Mouse (Mus musculus): ENCODE results near the gene Mafb. TPM values are rescaled to one million over a fixed set of nuclear protein-coding genes. Genes with fewer than 3 reads are reported as not detected.

The Mafb gene
- polyA plus RNA-seq, 1 experiment from 2014 or later, result 5.3 TPM

GRCm38 (mm10) chr2:160336053-160336452 is 30.8 kb downstream of the Mafb start:
- Histone ChIP-seq H3K9me3 (no peaks in the 10 kb centered on the region), H3K27me3 (replicated peaks; ENCODE audit: low read depth, poor library complexity, severe bottlenecking) (0 out of 2 replicates have a peak, but pooled peaks cover 3% of the 10 kb centered on the region), H3K27ac (replicated peaks) (no peak overlapping the region), H3K36me3 (replicated peaks) (no peaks in the 10 kb centered on the region), H3K4me3 (no peak overlapping the region), H3K4me1 (0 out of 2 replicates have a peak, but pooled peaks cover 3% of the 10 kb centered on the region)
- DNase-seq (ENCODE audit: low spot score), result no peak
- 63% methylated on average over 2 of the region's 2 CpGs for WGBS

- Histone ChIP-seq H3K36me3 (replicated peaks) (no peaks in the 10 kb centered on the region), H3K4me3 (no peak overlapping the region), H3K4me1 (0 out of 2 replicates have a peak, but pooled peaks cover under 1% of the 10 kb centered on the region), H3K27me3 (replicated peaks; ENCODE audit: low read depth, poor library complexity, severe bottlenecking) (0 out of 2 replicates have a peak, but pooled peaks cover 1% of the 10 kb centered on the region), H3K9me3 (no peaks in the 10 kb centered on the region), H3K27ac (replicated peaks) (no peak overlapping the region)
- DNase-seq (ENCODE audit: low spot score), result no peak
- WGBS, result 69% methylated on average over 1 of the region's 1 CpGs
These were observed 31.8 kb downstream of the Mafb start for GRCm38 (mm10) chr2:160335043-160335442.

DNA sequence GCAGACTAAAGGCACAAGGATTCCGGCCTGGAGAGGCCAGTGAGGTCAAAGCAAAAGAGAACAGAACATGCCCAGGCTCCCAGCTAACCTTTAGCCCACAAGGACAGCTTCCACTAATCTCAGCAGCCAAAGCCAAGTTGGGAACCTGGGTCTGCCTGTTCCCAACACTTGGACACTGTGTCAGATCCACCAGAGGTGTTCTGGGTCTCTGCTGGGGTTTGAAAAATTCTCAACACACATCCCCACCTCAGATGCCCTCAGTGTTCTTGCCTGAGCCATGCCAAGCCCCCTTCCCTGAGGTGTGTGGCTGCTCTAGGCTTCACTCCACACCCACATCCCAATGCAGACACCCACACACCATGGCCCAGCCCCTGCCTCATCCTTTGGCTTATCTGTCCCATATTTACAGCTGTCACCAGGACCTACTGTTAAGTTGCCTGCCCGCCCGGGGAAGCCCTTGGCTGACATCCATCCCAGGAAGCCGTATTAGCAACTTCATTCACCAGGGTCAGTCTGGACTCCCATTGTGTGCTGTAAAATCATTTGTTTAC is 32.7 kb downstream of the Mafb start, which contains the start of gene Gm826:
TSS of gene Gm826 (minus strand) at position 52 of the 551 bp plus-strand sequence.
- Histone ChIP-seq H3K9me3 (no peaks in the 10 kb centered on the region), H3K36me3 (replicated peaks) (no peaks in the 10 kb centered on the region), H3K4me1 (peaks cover 3% of the 10 kb centered on the region), H3K4me3 (no peak within 1 kb of the TSS), H3K27ac (replicated peaks) (no peak within 1 kb of the TSS), H3K27me3 (replicated peaks; ENCODE audit: low read depth, poor library complexity, severe bottlenecking) (no peaks in the 10 kb centered on the region)
- WGBS, result 77% methylated on average over 4 of the region's 4 CpGs
- DNase-seq (ENCODE audit: low spot score), result no peak

GRCm38 (mm10) chr2:160332516-160333325 is 34.1 kb downstream of the Mafb start:
- Histone ChIP-seq H3K27me3 (replicated peaks; ENCODE audit: low read depth, poor library complexity, severe bottlenecking) (no peaks in the 10 kb centered on the region), H3K4me3 (no peak overlapping the region), H3K36me3 (replicated peaks) (no peaks in the 10 kb centered on the region), H3K4me1 (peaks cover 10% of the 10 kb centered on the region), H3K27ac (replicated peaks) (no peak overlapping the region), H3K9me3 (no peaks in the 10 kb centered on the region)
- DNase-seq (ENCODE audit: low spot score), result no peak
- WGBS, result 86% methylated on average over 12 of the region's 12 CpGs

DNA sequence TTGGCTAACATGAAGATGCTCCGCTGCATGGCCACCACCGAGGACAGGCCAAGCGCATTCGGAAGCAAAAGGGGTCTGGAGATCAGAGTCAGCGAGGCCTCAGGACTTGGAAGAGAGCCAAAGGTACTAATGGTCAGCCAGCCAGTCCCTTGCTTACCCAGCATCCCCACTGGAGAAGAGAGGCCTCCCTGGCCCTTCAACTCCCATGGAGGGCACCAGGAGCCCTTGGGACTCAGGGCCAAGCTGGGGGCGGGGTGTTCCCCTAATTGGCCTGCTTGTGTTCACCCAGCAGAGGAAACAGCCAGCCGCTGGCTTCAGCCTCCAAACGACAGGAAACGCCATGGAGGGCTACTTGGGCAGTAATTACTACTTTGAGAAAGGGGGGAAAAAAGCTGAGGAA is 38.0 kb downstream of the Mafb start:
- no peak for DNase-seq (ENCODE audit: low spot score)
- WGBS, result 52% methylated on average over 9 of the region's 9 CpGs
- H3K36me3 ChIP-seq (replicated peaks), result no peaks in the 10 kb centered on the region
- no peak overlapping the region for H3K4me3 ChIP-seq
- H3K27ac ChIP-seq (replicated peaks), result peak overlapping the region; percentile 40; the same call in 1 of the 2 replicates
- no peaks in the 10 kb centered on the region for H3K9me3 ChIP-seq
- no peaks in the 10 kb centered on the region for H3K27me3 ChIP-seq (replicated peaks; ENCODE audit: low read depth, poor library complexity, severe bottlenecking)
- peaks cover 16% of the 10 kb centered on the region for H3K4me1 ChIP-seq

- Histone ChIP-seq H3K4me3 (no peak overlapping the region), H3K27ac (replicated peaks) (no peak overlapping the region)
- 80% methylated on average over 4 of the region's 4 CpGs for WGBS
These were observed 39.1 kb downstream of the Mafb start for GRCm38 (mm10) chr2:160327716-160328115.

DNA sequence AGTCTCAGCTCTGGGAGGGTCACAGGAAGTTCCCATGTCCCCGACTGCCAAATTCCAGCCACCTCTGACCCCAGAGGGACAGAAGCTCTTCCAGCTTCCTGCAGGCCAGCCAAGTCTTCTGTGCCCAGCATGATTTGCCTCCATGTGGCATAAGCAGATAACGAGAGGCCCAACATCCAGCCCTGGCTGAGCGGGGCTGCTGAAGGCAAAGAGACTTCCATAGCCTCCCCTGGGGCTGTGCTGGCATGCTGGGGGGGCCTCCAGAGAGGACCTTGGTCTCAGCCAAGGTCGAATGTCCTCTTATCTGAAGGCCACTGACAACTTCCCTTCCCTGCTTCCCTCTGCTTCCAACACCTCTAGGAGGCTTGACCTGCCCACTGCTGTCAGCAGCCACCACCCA is 39.7 kb downstream of the Mafb start:
- no peak overlapping the region for H3K27ac ChIP-seq (replicated peaks)
- WGBS, result 35% methylated on average over 4 of the region's 4 CpGs
- H3K4me1 ChIP-seq, result peaks cover 16% of the 10 kb centered on the region
- H3K9me3 ChIP-seq, result no peaks in the 10 kb centered on the region
- no peaks in the 10 kb centered on the region for H3K36me3 ChIP-seq (replicated peaks)
- DNase-seq (ENCODE audit: low spot score), result no peak
- H3K4me3 ChIP-seq, result no peak overlapping the region
- no peaks in the 10 kb centered on the region for H3K27me3 ChIP-seq (replicated peaks; ENCODE audit: low read depth, poor library complexity, severe bottlenecking)

More at GRCm38 (mm10) chr2:160327716-160328115, 39.1 kb downstream of the Mafb start:
- Histone ChIP-seq H3K9me3 (no peaks in the 10 kb centered on the region), H3K4me1 (peaks cover 16% of the 10 kb centered on the region), H3K27me3 (replicated peaks; ENCODE audit: low read depth, poor library complexity, severe bottlenecking) (no peaks in the 10 kb centered on the region), H3K36me3 (replicated peaks) (no peaks in the 10 kb centered on the region)
- DNase-seq (ENCODE audit: low spot score), result no peak

DNA sequence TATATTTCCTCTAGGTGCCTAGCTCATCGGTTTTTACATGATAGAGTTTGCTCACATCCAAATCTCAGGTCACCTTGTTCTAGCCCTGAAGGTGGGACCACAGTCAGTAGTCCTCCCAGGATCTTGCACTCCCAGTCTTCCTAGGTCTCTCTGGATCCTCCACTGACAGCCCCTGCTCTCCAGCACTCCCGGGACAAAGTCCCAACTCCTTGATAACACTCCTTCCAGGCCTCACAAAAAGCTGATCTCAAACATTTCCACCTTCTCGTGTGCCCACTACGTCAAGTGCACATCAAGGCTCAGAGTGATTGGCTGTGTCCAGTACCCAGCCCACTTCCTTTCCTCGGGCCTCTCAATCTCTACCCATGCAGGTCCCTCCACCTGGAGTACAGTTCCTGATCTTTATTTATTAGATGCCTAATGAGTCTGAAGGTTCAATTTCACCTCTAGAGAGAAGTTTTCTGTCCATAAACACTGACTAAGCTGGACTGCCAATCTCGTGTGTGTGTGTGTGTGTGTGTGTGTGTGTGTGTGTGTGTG is 41.7 kb downstream of the Mafb start:
- Histone ChIP-seq H3K4me3 (no peak overlapping the region), H3K36me3 (replicated peaks) (no peaks in the 10 kb centered on the region), H3K27ac (replicated peaks) (no peak overlapping the region), H3K27me3 (replicated peaks; ENCODE audit: low read depth, poor library complexity, severe bottlenecking) (no peaks in the 10 kb centered on the region), H3K9me3 (no peaks in the 10 kb centered on the region), H3K4me1 (peaks cover 20% of the 10 kb centered on the region)
- no peak for DNase-seq (ENCODE audit: low spot score)
- WGBS, result 85% methylated on average over 6 of the region's 6 CpGs

- 62% methylated on average over 4 of the region's 4 CpGs for WGBS
- H3K4me1 ChIP-seq, result peaks cover 4% of the 10 kb centered on the region; the same call in 1 of the 2 replicates
- H3K27me3 ChIP-seq (replicated peaks; ENCODE audit: low read depth, poor library complexity, severe bottlenecking), result no peaks in the 10 kb centered on the region
- no peak overlapping the region for H3K27ac ChIP-seq (replicated peaks)
- H3K4me3 ChIP-seq, result no peak overlapping the region
- H3K36me3 ChIP-seq (replicated peaks), result no peaks in the 10 kb centered on the region
- H3K9me3 ChIP-seq, result no peaks in the 10 kb centered on the region
- DNase-seq (ENCODE audit: low spot score), result no peak
These were observed 45.0 kb downstream of the Mafb start for GRCm38 (mm10) chr2:160321829-160322228.

- Histone ChIP-seq H3K27me3 (replicated peaks; ENCODE audit: low read depth, poor library complexity, severe bottlenecking) (no peaks in the 10 kb centered on the region), H3K4me3 (no peak overlapping the region), H3K36me3 (replicated peaks) (no peaks in the 10 kb centered on the region), H3K4me1 (peaks cover 11% of the 10 kb centered on the region; the same call in 1 of the 2 replicates), H3K27ac (replicated peaks) (no peak overlapping the region), H3K9me3 (no peaks in the 10 kb centered on the region)
- no peak for DNase-seq (ENCODE audit: low spot score)
- 77% methylated on average over 4 of the region's 4 CpGs for WGBS
These were observed 48.6 kb downstream of the Mafb start for GRCm38 (mm10) chr2:160318255-160318654.

Data from embryonic facial prominence, embryonic 10.5 days (tissue).